Comparison of ENCODE assay signal across 9 mouse cellular contexts in the genomic region with DNA sequence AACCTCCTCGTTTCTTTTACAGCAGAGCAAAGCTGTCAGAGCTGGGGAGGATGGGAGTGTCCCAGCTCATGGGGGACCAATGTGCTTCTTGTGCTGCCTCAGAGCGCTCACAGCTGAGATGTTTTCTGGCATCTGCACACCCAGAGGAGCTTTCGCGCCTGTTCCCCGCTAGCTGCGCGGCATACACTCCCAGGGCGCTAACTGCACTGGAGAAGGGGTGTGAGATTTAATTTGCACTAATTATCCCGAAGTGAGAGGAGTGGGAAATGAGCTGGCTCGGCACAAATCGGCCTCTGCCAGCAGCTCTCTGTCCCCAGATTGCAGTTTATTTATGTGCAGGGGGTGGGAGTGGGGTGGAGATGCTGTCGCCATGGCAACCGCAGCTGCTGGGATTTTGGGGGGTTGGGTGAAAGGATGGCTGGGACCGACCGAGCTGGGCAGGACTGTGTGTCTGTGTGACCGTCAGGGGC. TPM values are rescaled to one million over a fixed set of nuclear protein-coding genes. Genes with fewer than 3 reads are reported as not detected.
DNase-seq lines count a peak whose midpoint lies in the region; ATAC-seq and TF ChIP-seq lines count a peak whose summit lies in the region.
"Had no signal": no experiment of that assay in that cellular context is flagged by ENCODE, and none has a peak within 500 bp of the region (broad histone marks: within the 10 kb centered on the region; RNA-seq: fewer than 3 reads in every experiment).

No protein-coding gene starts in this region.

- intact Hi-C loops in left cerebral cortex, postnatal 14 days (cut with DNase I) = loop anchor here (2.0 to 5.0 kb wide), 5 partner anchors 42 to 194 kb away; partner anchors contain the start of gene Camk2n1

- peak overlapping the region; percentile 14; the same call in 1 of the 2 replicates for H3K9ac ChIP-seq in forebrain, embryonic 14.5 days (ENCODE audit: low read length)
- H3K9ac ChIP-seq in hindbrain, embryonic 13.5 days = peak overlapping the region; percentile 56

- TF ChIP-seq CTCF in kidney, adult 2 months (conservative IDR thresholded peaks at IDR 0.05; ENCODE audit: insufficient read depth, insufficient read length, low read depth, low read length) = no peak

- WGBS in kidney, adult 2 months = 9% methylated on average over 16 of the region's 16 CpGs
- 2% methylated on average over 16 of the region's 16 CpGs for WGBS in forebrain, embryonic 14.5 days
- 0% methylated on average over 16 of the region's 16 CpGs for WGBS in hindbrain, embryonic 13.5 days

- H3K4me3 ChIP-seq in kidney, adult 2 months (ENCODE audit: insufficient read depth, low read depth, low read length) = no peak overlapping the region
- H3K4me3 ChIP-seq in forebrain, embryonic 14.5 days (ENCODE audit: low read depth, low read length) = 0 out of 2 replicates have a peak overlapping the region, but pooled peaks have one; percentile 0
- H3K4me3 ChIP-seq in hindbrain, embryonic 13.5 days = peak overlapping the region; percentile 17
- H3K4me3 ChIP-seq: erythroblast, embryonic 14.5 days had no signal

- H3K27me3 ChIP-seq in kidney, adult 2 months (replicated peaks; ENCODE audit: control insufficient read depth, insufficient read depth, low read length) = no peaks in the 10 kb centered on the region
- no peaks in the 10 kb centered on the region for H3K27me3 ChIP-seq in forebrain, embryonic 14.5 days (replicated peaks; ENCODE audit: control insufficient read depth, insufficient read depth, low read length)
- peaks cover 4% of the 10 kb centered on the region; the same call in 1 of the 2 replicates for H3K27me3 ChIP-seq in hindbrain, embryonic 13.5 days

- no peaks in the 10 kb centered on the region for H3K4me1 ChIP-seq in kidney, adult 2 months (ENCODE audit: control insufficient read depth, insufficient read depth, low read length)
- H3K4me1 ChIP-seq in forebrain, embryonic 14.5 days (ENCODE audit: control insufficient read depth, insufficient read depth, low read length) = peaks cover 18% of the 10 kb centered on the region
- peaks cover 39% of the 10 kb centered on the region for H3K4me1 ChIP-seq in hindbrain, embryonic 13.5 days (replicated peaks)

- no peak overlapping the region for H3K27ac ChIP-seq in kidney, adult 2 months (ENCODE audit: insufficient read depth, low read depth, low read length)
- peak overlapping the region; percentile 83 for H3K27ac ChIP-seq in forebrain, embryonic 14.5 days (ENCODE audit: low read depth, low read length)
- H3K27ac ChIP-seq in hindbrain, embryonic 13.5 days = peak overlapping the region; percentile 87

- peak overlapping the region; percentile 44 for H3K4me2 ChIP-seq in forebrain, embryonic 14.5 days (ENCODE audit: low read length)
- peak overlapping the region; percentile 46 for H3K4me2 ChIP-seq in hindbrain, embryonic 13.5 days

- peak; percentile 93 for ATAC-seq in forebrain, embryonic 14.5 days
- peak; percentile 83 for ATAC-seq in hindbrain, embryonic 13.5 days (ENCODE audit: low FRiP score)

- no peak for TF ChIP-seq POLR2A in kidney, adult 2 months (IDR thresholded peaks at IDR 0.05; ENCODE audit: low read depth, low read length)

- H3K9me3 ChIP-seq in forebrain, embryonic 14.5 days (replicated peaks; ENCODE audit: control insufficient read depth, low read length) = no peaks in the 10 kb centered on the region
- H3K9me3 ChIP-seq in hindbrain, embryonic 13.5 days = no peaks in the 10 kb centered on the region

- DNase-seq in kidney, adult 9 months = peak; percentile 32
- DNase-seq in kidney, adult 2 months = no peak
- peak; percentile 97 for DNase-seq in forebrain, embryonic 14.5 days (ENCODE audit: low spot score)
- peak; percentile 84 to 95 for DNase-seq in left cerebral cortex, postnatal 14 days (ENCODE audit: low spot score in 2 of 2)
- peak; percentile 58 for DNase-seq in retina, embryonic 14.5 days (ENCODE audit: low spot score)
- DNase-seq in adipocyte (ENCODE audit: low spot score) = no peak
- no peak for DNase-seq in cerebellum, adult 11 months

- H3K36me3 ChIP-seq in kidney, adult 2 months (ENCODE audit: control insufficient read depth, insufficient read depth, low read length) = no peaks in the 10 kb centered on the region
- no peaks in the 10 kb centered on the region for H3K36me3 ChIP-seq in forebrain, embryonic 14.5 days (ENCODE audit: control insufficient read depth, insufficient read depth, low read length)
- H3K36me3 ChIP-seq in hindbrain, embryonic 13.5 days = no peaks in the 10 kb centered on the region

RNA-seq across cellular contexts. Expression of gene Camk2n1, which starts 50.6 kb away (rescaled TPM):
- polyA plus RNA-seq in kidney, adult 2 months (2012; rRNA removed) = 39.6 and 40.1 TPM in 2 replicates
- 7.5 and 7.8 TPM in 2 replicates for polyA plus RNA-seq in forebrain, embryonic 14.5 days (2014; fragmentation: Nextera tagmentation; extraction: Ambion mirVana)
- 14.3 and 14.8 TPM in 2 replicates for polyA plus RNA-seq in hindbrain, embryonic 13.5 days (2015; fragmentation: Nextera tagmentation; extraction: Ambion mirVana)
- 100 to 1,000 TPM; 755 to 854 TPM for total RNA-seq in left cerebral cortex, postnatal 14 days (2021)

Comparison
In these comparisons a context has a peak if more than half of its experiments do, and no peak if none do; other contexts are left out.
1. DNase-seq: peak in kidney, adult 9 months (single experiment), forebrain, embryonic 14.5 days (single experiment), left cerebral cortex, postnatal 14 days (2 of 2) and retina, embryonic 14.5 days (single experiment); none in kidney, adult 2 months (single experiment), adipocyte (single experiment) and cerebellum, adult 11 months (single experiment).